Mouse (Mus musculus) cerebellum, postnatal 14 days (tissue): ENCODE measurements around the gene Vezf1.

Experiments
- DNase-seq, 2 experiments: peaks; one replicate each; pipeline ENCODE4 v3.0.0; 2021; ENCODE audit warnings: mixed read lengths in 2 of 2

The Vezf1 gene

DNA sequence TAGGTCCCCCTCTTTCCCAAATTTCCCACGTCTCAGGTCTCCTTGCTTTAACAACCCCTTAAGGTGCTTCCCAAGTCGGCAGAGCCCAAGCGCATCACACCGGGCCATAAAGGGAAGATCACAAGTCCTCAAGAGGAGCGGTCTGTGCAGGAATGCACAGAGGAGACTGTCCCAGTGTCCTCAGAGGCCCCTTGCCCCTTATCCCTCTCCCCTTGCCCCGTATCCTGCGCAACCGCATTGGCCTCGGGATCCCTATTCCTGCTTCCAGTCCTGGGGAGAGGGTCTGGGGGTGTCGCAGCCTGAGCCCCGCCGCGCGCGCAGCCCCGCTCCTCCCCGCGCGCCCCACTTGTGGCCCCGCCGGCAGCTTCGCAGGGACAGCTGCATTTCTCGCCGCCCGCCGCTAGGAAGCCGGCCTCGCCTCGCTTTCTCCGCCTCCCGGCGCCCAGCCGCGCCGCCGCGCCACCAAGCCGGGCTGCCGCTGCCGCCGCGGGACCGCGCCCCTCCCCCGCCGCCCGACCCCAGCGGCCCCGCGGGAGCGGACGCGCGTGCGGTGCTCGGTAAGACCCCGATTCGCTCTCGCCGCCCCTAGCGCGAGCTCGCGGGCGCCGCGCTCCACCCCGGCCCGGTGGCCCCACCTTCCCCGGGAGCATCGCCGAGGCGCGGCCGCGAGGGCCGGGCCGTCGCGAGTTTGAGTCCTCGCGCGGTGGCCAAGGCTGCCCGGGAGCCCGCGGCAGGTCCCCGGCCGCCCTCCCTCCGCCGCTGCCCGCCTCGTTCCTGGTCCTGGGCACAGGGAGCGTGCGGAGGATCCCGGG is 30.9 kb downstream of the Vezf1 start:
- peak; percentile 82 to 84 for DNase-seq

DNA sequence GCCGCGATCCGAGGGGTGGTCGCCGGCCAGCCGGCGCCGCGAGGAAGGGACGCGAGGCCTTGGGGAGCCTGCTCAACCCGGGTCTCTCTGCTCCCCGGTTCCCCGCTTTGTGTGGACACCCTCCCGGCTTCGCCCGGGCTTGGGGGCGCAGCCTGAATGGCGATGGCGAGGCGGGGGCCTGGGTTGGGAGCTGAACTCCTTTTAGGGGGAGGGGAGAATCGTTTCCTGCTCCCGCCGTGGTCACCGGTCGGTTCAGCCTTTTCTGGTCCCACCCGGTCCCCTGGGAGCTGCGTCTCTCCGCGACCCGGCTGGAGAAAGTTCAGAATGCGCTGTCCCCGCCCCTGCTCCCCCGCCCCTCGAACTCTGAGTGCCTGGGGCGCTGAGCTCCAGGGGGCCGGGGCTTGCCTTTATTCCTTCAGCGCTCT is 31.5 kb downstream of the Vezf1 start:
- DNase-seq = peak; percentile 58 to 63

DNA sequence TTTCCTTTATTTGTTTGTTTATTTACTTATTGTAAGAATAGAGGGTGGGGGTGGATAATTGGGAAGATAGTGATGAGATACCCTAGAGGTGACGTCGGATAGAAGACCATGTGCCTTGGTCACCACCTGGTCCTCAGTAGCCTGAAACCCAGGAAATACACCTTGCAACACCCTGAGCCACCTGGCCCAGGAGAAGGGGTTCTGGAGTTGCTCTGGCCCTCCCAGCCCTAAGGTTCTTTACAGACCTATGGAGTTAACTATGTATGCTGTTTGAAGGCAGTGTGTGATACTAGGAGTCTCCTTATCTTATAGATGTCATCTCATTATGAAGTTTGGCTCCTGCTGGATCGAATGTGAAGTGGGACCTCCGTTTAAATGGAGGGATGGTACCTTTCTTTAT is 32.1 kb downstream of the Vezf1 start:
- no peak for DNase-seq

DNA sequence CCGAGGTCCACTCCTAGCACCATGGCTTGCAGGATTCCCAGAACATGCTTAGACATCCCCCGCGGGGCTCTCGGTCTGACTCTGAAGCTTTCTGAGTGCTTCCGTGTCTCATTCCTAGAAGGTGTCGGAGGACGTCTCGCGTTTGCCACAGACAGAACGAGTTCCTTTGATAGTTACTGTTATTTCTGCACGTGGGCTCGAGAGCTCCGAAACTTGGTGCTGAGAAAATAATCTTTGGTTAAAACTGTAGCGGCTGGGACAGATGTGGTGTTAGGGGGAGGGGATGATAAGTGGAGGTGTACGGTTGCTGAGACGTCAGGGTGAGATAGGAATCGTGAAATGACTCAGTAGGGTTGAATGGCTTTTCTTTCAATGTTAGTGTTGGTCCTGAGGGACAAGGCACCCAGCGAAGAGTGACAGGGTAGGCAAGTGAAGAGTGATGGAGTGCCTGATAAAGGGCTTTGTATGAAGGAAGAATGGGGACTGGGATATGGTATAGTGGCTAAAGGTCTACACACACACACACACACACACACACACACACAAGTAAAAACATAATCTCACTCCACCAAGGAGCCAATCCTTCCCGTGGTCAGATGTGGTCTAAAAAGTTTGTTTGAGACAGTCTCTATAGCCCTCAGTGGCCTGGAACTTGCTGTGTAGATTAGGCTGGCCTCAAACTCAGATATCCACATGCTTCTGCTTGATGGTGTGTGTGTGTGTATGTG is 35.3 kb downstream of the Vezf1 start:
- DNase-seq = no peak

DNA sequence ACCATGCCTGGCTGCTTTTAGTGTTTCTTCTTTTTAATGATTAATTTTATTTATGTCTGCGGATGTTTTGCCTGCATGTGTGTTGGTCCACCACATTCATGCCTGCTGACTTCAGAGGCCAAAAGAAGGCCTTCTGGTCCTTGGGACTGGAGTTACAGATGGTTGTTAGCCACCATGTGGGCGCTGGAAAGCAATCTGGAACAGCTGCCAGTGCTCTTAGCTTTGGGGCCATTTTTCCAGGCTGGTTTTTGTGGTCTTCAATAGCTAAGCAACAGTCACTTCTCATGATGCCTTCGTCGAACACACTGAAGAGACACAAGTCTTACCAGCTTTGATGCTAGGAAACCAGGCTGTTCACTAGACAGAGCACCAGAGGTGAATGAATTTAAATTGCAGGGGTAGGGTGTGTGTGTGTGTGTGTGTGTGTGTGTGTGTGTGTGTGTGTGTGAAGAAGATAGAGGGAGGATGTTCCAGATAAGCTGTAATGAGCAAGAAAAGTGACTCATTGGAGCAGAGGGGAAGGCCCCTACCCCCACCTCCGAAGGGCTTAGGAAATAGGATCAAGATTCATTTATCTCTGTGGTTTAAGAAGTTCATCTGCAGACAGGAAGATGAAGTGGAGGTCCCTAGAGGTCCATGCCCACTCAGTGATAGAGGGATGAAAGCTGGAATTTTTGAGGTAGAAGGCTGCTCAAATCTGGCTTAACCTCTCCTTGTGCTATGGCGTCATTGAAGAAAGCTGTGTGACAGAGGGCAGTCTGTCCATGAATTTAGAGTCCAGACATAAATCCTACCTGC is 37.6 kb downstream of the Vezf1 start:
- DNase-seq = no peak

DNA sequence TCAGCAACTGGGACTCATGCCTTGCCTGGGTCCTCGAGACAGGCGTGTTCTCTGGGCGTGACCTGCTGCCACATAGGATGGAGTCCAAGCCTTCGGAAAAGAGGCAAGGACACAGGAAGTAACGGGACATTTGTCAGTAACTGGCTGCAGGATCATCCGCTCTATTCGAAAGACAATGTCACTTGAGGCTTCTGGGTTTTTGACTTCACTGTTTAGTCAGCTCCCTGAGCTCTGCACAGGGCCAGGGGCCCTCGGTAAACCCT is 38.1 kb downstream of the Vezf1 start:
- DNase-seq = no peak

DNA sequence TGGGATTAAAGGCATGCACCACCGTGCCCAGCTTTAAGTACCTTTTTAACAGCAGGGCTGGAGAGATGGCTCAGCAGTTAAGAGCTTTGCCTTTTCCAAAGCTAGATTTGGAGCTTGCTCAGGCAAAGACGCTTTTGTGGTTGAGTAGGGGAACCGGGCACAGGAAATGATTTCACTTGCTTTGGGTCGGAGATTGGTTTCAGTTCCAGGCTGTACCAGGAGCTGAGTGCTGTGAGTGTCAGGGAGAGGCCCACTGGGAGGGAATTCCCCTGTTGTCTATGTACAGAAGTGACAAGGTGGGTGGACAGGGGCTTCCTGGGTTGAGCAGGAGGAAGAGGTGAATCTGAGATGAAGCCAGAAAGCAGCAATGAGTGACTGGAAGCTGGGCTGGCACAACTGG is 39.3 kb downstream of the Vezf1 start:
- no peak for DNase-seq

DNA sequence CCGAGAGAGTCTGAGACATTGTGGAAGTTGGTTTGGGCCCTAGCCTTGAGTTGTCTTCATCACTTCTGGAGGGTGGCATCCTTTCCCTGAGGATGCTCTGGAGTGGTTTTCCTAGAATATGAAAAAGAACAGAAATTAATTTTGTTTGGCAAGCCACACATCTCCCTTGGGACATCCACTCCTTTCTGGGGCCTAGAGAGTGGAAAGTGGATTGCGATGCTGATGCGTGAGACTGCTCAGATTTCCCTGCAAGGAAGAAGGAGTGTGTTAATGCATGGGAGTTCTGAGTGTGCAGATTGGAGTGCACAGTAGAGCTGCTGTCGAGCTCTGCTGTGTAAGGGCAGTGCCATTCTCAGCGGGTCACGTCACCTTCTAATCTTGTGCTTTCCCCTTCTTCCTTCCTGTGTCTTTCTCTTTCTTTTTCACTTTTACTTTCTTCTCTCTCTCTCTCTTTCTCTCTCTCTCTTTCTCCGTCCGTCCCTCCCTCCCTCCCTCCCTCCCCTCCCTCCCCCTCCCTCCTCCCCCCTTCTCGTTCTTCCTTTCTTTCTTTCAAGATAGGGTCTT is 42.0 kb downstream of the Vezf1 start:
- no peak for DNase-seq

DNA sequence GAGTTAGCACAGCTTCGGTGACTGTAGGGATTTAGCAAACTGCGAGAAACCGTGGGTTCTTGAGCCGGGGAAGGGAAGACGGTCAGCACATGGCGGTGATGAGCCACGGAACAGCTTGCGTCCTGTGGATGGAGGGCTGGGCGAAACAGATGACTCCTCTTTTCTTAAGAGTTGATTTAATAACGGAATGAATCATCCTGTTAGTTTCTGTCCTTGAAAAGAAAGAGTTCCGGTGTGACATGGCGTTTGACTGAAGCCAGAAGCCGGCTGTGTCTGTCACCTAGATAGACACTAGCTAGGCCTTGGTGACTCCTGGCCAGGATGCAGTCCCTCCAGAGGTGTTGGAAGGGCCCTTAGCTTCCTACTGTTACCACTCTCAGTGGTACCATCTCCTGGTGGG is 44.0 kb downstream of the Vezf1 start:
- DNase-seq = no peak

DNA sequence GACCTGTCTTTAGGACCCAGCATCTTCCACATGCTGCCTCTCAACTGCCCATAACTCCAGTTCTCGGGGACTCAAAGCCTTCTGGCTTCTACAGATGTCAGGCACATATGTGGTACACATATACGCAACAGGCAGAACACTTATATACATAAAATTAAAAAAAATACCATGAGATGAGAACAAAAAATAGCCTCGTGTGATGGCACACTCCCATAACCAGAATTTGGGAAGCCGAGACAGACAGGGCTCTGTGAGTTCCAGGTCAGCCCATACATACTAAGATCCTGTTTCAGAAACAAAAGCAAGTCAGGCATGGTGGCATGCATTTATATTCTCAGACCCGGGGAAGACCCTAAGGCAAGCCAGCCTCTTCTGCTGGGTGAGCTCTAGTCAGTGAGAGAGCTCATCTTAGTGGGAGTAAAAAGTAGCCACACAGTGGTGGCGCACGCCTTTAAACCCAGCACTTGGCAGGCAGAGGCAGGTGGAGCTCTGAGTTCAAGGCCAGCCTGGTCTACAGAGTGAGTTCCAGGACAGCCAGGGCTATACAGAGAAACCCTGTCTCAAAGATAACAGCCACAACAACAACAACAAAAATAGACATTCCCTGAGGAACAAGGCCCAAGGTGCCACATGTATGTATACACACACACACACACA is 44.7 kb downstream of the Vezf1 start:
- DNase-seq = no peak

DNA sequence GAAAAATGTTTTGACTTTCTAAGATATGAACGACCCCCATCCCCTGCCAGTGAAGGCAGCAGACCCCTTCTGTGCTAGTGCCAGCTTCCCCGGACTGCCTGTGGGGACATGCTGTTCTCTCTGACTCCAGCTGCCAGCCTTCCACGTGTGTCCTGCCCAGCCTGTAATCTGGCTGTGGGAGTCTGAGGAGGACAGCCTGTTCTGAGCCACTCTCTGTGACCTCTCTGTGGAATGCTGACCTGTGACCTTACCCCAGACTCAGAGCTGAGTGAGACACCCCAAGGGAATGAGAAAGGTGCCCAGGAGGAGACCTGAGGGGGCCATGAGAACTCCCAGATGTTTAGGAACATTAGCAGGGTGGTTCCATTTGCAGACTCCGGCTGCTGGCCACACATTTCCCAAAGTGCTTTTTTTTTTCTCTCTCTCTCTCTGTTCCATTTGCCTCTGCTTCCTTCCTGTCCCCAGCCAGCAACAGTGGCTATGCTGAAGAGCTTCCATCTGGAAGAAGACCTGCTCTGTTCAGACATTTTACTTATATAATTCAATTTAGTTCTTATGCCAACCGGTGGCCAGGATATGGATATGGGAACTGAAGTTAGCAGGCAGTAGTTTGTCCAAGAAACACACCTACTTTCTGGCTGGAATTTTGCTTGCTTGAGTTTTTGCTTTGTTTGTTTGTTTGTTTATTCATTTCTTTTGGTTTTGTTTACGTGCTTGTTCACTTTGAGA is 45.6 kb downstream of the Vezf1 start:
- peak in 1 of 2 experiments; percentile 35 for DNase-seq

DNA sequence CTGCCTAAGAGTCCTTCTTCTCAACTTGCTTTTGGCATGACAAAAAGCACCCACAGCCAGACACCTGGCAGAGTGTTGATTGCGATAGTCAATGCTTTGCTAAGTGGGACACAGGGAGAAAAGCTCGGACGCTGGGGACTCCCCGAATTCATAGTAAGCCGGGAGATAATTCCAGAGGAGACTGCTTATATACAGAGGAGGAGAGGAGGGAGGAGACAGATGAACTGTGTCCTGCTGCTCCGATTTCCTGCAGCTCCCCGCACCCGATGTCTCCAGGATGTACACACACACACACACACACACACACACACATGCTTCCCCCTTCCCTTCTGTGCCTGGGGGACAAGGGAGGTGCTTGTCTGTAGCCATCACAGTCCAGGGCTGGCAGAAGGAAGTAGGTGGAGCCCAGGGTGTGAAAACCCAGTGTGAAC is 46.8 kb downstream of the Vezf1 start:
- peak; percentile 46 to 52 for DNase-seq

DNA sequence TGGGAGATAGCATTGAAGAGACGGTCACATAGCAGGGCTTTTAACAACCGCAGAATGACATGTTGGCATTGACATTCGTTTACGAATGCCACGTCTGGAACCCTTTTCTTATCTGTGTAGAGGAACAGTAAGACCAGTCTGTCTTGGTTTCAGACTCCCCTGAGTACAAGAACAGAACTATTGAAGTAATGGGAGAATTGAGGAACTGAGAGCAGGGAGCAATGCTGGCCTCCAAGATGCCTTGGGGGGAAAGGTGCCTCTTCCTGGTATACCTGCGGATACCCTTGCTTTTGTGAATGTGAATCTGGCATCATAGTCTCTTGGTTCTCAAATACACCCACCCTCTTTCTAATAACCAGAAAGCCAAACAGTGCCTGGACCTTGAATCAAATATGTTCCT is 48.5 kb downstream of the Vezf1 start:
- DNase-seq = no peak

DNA sequence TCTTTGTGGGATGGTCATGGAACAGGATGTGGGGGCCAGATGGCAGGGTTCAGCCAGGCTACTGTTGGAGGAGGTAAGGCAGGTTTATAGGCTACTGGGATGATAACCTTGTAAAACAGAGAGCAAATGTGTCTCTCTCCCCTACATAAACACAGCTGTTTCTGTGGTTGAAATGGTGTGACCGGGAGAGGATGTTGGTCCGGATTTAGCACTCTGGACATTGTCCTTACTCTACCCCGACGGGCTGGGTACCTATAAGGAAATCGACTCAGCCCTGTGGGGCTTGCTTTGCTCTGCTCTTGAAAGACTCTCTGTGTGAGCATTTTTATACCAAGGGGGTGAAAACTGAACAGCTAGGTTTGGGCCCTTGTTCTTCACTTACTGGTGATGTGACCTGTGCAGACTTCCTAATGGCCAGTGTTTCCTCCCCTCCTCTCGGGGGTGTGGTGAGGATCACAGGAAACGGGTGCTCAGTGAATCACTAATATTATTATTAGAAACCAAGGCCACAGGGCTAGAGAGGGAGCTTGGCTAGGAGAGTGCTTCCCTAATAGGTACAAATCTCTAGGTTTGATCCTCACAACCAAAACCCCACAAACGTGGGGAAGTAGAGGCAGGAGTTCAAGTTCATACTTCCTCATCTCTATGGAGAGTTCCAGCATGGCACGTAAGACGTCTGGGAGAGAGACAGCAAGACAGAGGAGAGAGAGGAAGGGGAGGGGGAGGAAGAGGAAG is 49.4 kb downstream of the Vezf1 start:
- no peak for DNase-seq

DNA sequence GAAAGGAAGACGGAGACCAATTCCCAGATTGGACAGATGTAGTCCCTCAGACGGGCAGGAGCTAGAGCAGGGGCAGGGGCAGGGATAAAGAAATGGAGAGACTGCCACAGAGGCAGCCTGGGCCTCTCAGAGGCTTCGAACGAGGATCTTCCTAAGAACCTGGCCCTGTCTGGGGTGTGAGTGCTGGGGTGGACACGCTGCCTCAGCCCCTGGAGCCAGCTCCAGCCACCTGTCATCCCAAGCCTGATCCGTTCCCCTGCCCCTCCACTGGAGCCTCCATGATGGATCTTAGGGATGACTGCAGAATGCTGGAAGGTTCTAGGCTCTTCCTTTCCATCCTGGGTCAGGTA is 50.0 kb downstream of the Vezf1 start:
- peak in 1 of 2 experiments; percentile 27 for DNase-seq

DNA sequence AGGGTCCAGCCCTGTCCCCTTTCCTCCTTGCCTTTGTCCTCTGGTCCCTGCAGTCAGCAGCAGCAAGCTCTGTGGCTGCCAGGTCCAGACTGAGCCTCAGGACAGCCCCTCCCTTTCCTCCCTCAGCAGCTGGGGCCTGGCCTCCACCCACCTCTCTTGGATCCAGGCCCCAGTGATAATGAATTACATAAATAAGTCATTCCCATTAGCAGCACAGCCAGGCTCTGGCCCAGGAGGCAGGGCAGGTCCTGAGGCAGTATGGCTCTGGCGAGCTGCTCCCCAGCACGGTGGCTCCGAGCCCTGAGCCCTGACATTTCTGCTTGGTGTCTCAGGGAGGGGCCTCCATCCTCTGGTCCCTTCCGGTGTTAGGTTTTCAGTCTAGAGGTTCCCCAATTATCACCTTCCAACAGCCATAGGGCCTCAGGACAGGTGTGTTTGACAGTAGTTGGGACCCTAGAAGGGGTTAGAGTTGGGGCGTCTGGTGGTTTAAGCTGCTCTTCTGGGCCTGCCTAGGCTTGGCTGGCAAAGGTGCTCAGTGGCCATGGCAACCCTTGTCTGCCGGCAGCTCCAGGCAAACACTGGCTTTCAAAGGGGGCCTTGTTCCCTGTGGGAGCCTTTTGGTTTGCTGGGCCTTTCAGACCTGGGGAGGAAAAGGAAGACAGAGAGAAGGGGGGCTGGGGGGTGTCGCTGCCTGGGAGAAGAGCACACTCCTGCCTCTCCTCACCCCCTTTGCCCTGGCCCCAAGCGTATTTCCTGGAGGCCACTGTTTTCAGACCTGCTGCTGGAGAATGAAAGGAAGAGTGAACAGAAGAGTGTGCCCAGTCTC is 51.0 kb downstream of the Vezf1 start:
- peak; percentile 77 to 82 for DNase-seq

DNA sequence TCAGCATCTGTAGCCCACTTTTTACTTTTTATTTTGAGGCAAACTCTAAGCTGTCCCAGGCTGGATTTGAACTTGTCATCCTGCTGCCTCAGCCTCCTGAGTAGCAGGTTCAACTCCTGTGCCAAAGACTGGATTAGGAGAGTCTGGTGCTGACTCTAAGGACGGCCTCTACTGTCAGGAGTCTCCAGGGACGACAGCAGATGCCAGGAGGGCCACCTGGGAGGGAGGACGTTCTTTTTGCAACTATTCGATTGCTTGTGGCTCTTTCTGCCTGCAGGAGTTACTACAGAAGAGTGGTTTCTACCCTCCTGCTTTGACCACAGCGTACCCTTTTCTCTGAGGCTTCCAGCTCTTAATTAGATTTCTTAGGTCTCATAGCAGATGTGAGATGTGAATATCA is 54.5 kb downstream of the Vezf1 start:
- DNase-seq = no peak

DNA sequence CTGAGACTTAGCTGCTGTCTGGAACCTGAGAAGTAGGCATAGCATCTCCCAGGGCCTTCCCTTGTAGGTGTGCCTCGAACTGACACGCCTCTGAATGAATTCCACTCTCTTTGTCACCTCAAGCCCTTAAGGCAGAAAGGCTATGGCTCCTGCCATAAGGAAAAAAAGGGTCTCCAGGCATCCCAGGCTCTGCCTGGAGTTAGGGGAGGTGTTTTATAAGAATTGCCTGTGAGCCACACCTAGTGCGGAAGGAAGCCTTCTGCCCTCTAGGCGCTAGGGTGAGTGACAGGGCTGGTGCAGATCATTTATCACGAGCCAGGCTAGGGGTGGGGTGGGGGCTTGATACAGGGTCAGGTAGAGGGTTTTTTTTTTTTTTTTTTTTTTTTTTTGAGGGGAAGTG is 54.9 kb downstream of the Vezf1 start:
- no peak for DNase-seq

DNA sequence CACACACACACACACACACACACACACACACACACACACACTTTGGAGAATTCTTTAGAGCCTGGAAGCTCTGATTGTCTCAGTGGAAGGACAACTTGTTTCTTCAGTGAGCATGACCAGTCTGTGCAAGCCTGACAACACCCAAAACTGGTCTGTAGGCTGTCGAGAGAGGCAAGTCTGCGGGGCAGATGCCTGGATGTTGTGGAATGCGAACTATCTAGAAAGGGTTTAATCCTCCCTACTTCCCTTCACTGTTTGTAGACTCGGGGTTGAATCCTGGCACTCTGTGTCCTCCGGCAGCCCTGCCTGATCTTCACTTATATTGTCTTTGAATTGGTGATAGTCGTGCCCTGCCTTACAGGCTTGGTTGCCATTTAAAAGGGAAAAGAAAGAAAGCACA is 55.7 kb downstream of the Vezf1 start:
- DNase-seq = no peak

DNA sequence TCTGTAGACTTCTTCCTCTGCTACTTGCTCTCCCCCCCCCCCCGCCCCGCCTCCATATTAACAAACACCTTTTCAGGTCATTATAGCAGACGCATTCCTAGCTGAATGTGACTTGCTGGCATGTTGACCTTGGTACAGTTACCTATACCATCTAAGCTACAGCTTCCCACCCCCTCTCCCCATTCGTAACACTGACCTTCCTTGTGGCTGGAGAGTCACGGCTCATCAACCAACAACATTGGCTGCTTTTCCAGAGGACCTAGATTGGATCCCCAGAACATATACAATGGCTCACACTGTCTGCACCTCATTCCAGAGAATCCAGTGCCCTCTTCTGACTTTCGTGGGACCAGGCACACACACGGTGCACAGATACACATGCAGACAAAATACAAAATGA is 57.4 kb downstream of the Vezf1 start:
- DNase-seq = no peak
